Mouse (Mus musculus) hindbrain, embryonic 11.5 days (tissue): ENCODE results near the gene C1qb. TPM values are rescaled to one million over a fixed set of nuclear protein-coding genes. Genes with fewer than 3 reads are reported as not detected.
A peak's percentile ranks its signal among the peaks of the same experiment; 100 is the strongest.

Experiments
- ATAC-seq: fragments of 200-750 bp; cut with Nextera tagmentation; 2 replicates; pipeline ENCODE4 v1.8.0; 2017; ENCODE audit warnings: mild to moderate bottlenecking, moderate TSS enrichment, moderate library complexity; ENCODE audit not compliant: low FRiP score
- DNase-seq: peaks from one replicate; pipeline ENCODE4 v3.0.0-alpha.2; 2015; ENCODE audit warnings: low spot score
- H3K27ac ChIP-seq: fragments of 300-500 bp; sonication (generic); 2 replicates; pipeline ENCODE4 v1.5.1; 2014; ENCODE audit warnings: mild to moderate bottlenecking, low read depth, low read length
- H3K27me3 ChIP-seq: fragments of 300-500 bp; sonication (generic); 2 replicates; pipeline ENCODE4 v1.6.1; 2014; ENCODE audit warnings: mild to moderate bottlenecking, low read length, moderate library complexity, mixed read lengths; ENCODE audit not compliant: control insufficient read depth, insufficient read depth
- H3K36me3 ChIP-seq: fragments of 300-500 bp; sonication (generic); 2 replicates; pipeline ENCODE4 v1.6.1; 2014; ENCODE audit warnings: mild to moderate bottlenecking, low read length, moderate library complexity, mixed read lengths; ENCODE audit not compliant: control insufficient read depth, insufficient read depth
- H3K4me1 ChIP-seq: fragments of 300-500 bp; sonication (generic); replicated peaks from 2 replicates; pipeline ENCODE4 v1.6.1; 2014; ENCODE audit warnings: low read length, mixed read lengths; ENCODE audit not compliant: control insufficient read depth, insufficient read depth
- H3K4me2 ChIP-seq: fragments of 300-500 bp; sonication (generic); replicated peaks from 2 replicates; pipeline ENCODE4 v1.6.1; 2014; ENCODE audit warnings: mild to moderate bottlenecking, low read depth, low read length
- H3K4me3 ChIP-seq: fragments of 300-500 bp; sonication (generic); 2 replicates; pipeline ENCODE4 v1.5.1; 2014; ENCODE audit warnings: low read depth, low read length
- H3K9ac ChIP-seq: fragments of 300-500 bp; sonication (generic); 2 replicates; pipeline ENCODE4 v1.6.1; 2014; ENCODE audit warnings: low read depth, low read length
- H3K9me3 ChIP-seq: fragments of 300-500 bp; sonication (generic); 2 replicates; pipeline ENCODE4 v1.6.1; 2016; ENCODE audit warnings: low read length; ENCODE audit not compliant: control insufficient read depth
- WGBS: fragments of 180-500 bp; shearing (Covaris S2); extraction: QIAGEN DNeasy Blood & Tissue Kit; methylation state at CpG from one replicate; pipeline ENCODE4 v1.1.7; 2014; 5-methylcytosine and 5-hydroxymethylcytosine counted together
- polyA plus RNA-seq: library from polyadenylated mRNA; unstranded; fragments of >200 nt; fragmentation: Nextera tagmentation; extraction: Ambion mirVana; gene quantifications from 2 replicates; pipeline ENCODE4 v1.2.1, GENCODE M21; 2014

Gene C1qb
- polyA plus RNA-seq, 1 experiment from 2014 or later: 40.3 TPM

- DNase-seq (no peak), ATAC-seq (no peak)
- H3K27ac ChIP-seq: no peak overlapping the region
- H3K9ac ChIP-seq: no peak overlapping the region
- H3K4me3 ChIP-seq: no peak overlapping the region
- H3K4me1 ChIP-seq: no peaks in the 10 kb centered on the region
- H3K36me3 ChIP-seq: no peaks in the 10 kb centered on the region
- no peak overlapping the region for H3K4me2 ChIP-seq
- 77% methylated on average over 4 of the region's 4 CpGs for WGBS
- H3K9me3 ChIP-seq: no peaks in the 10 kb centered on the region
- H3K27me3 ChIP-seq: peaks cover 16% of the 10 kb centered on the region
Observed at GRCm38 (mm10) chr4:136891115-136891514, 5.1 kb upstream of the C1qb start.

GRCm38 (mm10) chr4:136889981-136890380 is 4.0 kb upstream of the C1qb start:
- DNase-seq: no peak
- Histone ChIP-seq H3K9me3 (no peaks in the 10 kb centered on the region), H3K9ac (no peak overlapping the region), H3K4me1 (no peaks in the 10 kb centered on the region), H3K4me3 (no peak overlapping the region), H3K36me3 (no peaks in the 10 kb centered on the region), H3K4me2 (no peak overlapping the region), H3K27ac (no peak overlapping the region), H3K27me3 (peaks cover 7% of the 10 kb centered on the region)
- 85% methylated on average over 15 of the region's 15 CpGs for WGBS
- no peak for ATAC-seq

GRCm38 (mm10) chr4:136887714-136888113 is 1.7 kb upstream of the C1qb start:
- H3K4me2 ChIP-seq: no peak overlapping the region
- H3K4me3 ChIP-seq: no peak overlapping the region
- no peak overlapping the region for H3K27ac ChIP-seq
- no peak for ATAC-seq
- H3K36me3 ChIP-seq: no peaks in the 10 kb centered on the region
- WGBS: 70% methylated on average over 5 of the region's 5 CpGs
- no peak overlapping the region for H3K9ac ChIP-seq
- H3K9me3 ChIP-seq: no peaks in the 10 kb centered on the region
- no peaks in the 10 kb centered on the region for H3K4me1 ChIP-seq
- no peak for DNase-seq
- 0 out of 2 replicates have a peak, but pooled peaks cover 2% of the 10 kb centered on the region for H3K27me3 ChIP-seq

- Histone ChIP-seq H3K4me1 (no peaks in the 10 kb centered on the region), H3K27me3 (no peaks in the 10 kb centered on the region), H3K9me3 (no peaks in the 10 kb centered on the region), H3K36me3 (no peaks in the 10 kb centered on the region), H3K4me3 (no peak overlapping the region), H3K4me2 (no peak overlapping the region), H3K27ac (no peak overlapping the region), H3K9ac (no peak overlapping the region)
- ATAC-seq (no peak), DNase-seq (no peak)
- WGBS: 20% methylated on average over 5 of the region's 5 CpGs
Observed at GRCm38 (mm10) chr4:136878601-136879000, 7.4 kb downstream of the C1qb start.

- no peak overlapping the region for H3K4me3 ChIP-seq
- DNase-seq: no peak
- no peak for ATAC-seq
- no peak overlapping the region for H3K27ac ChIP-seq
- no peak overlapping the region for H3K4me2 ChIP-seq
- H3K36me3 ChIP-seq: no peaks in the 10 kb centered on the region
- no peaks in the 10 kb centered on the region for H3K4me1 ChIP-seq
- no peaks in the 10 kb centered on the region for H3K9me3 ChIP-seq
- H3K9ac ChIP-seq: no peak overlapping the region
- WGBS: 45% methylated on average over 8 of the region's 8 CpGs
- no peaks in the 10 kb centered on the region for H3K27me3 ChIP-seq
Observed at GRCm38 (mm10) chr4:136878171-136878570, 7.8 kb downstream of the C1qb start.

- Histone ChIP-seq H3K27ac (no peak overlapping the region), H3K27me3 (no peaks in the 10 kb centered on the region), H3K4me3 (no peak overlapping the region), H3K36me3 (no peaks in the 10 kb centered on the region), H3K4me2 (no peak overlapping the region), H3K9me3 (no peaks in the 10 kb centered on the region), H3K4me1 (no peaks in the 10 kb centered on the region), H3K9ac (no peak overlapping the region)
- 29% methylated on average over 7 of the region's 7 CpGs for WGBS
- ATAC-seq (no peak), DNase-seq (peak; percentile 76)
Observed at GRCm38 (mm10) chr4:136876971-136877370, 9.0 kb downstream of the C1qb start.

- ATAC-seq (no peak), DNase-seq (no peak)
- no peak overlapping the region for H3K4me2 ChIP-seq
- no peaks in the 10 kb centered on the region for H3K9me3 ChIP-seq
- no peaks in the 10 kb centered on the region for H3K27me3 ChIP-seq
- no peak overlapping the region for H3K4me3 ChIP-seq
- 91% methylated on average over 14 of the region's 14 CpGs for WGBS
- no peaks in the 10 kb centered on the region for H3K36me3 ChIP-seq
- no peaks in the 10 kb centered on the region for H3K4me1 ChIP-seq
- no peak overlapping the region for H3K9ac ChIP-seq
- no peak overlapping the region for H3K27ac ChIP-seq
Observed at GRCm38 (mm10) chr4:136875012-136875411, 11.0 kb downstream of the C1qb start.

- no peak overlapping the region for H3K27ac ChIP-seq
- no peaks in the 10 kb centered on the region for H3K36me3 ChIP-seq
- no peak overlapping the region for H3K4me3 ChIP-seq
- no peak overlapping the region for H3K9ac ChIP-seq
- peaks cover 7% of the 10 kb centered on the region for H3K4me1 ChIP-seq
- WGBS: 86% methylated on average over 6 of the region's 6 CpGs
- no peak for DNase-seq
- no peak overlapping the region for H3K4me2 ChIP-seq
- ATAC-seq: no peak
- H3K9me3 ChIP-seq: no peaks in the 10 kb centered on the region
- no peaks in the 10 kb centered on the region for H3K27me3 ChIP-seq
Observed at GRCm38 (mm10) chr4:136868371-136868770, 17.6 kb downstream of the C1qb start.

GRCm38 (mm10) chr4:136867690-136868345 is 18.2 kb downstream of the C1qb start:
- DNase-seq (peak; percentile 60), ATAC-seq (no peak)
- peaks cover 8% of the 10 kb centered on the region for H3K4me1 ChIP-seq

More at GRCm38 (mm10) chr4:136867690-136868345, 18.2 kb downstream of the C1qb start:
- Histone ChIP-seq H3K4me2 (no peak overlapping the region), H3K27me3 (no peaks in the 10 kb centered on the region), H3K27ac (no peak overlapping the region), H3K9me3 (no peaks in the 10 kb centered on the region), H3K36me3 (no peaks in the 10 kb centered on the region), H3K9ac (no peak overlapping the region), H3K4me3 (no peak overlapping the region)
- WGBS: 18% methylated on average over 12 of the region's 12 CpGs
